Mouse (Mus musculus): Measurements from ENCODE around the gene Snx30. TPM values are rescaled to one million over a fixed set of nuclear protein-coding genes. Genes with fewer than 3 reads are reported as not detected.

Gene Snx30
- polyA plus RNA-seq, 1 experiment from 2014 or later, result 8.9 TPM

GRCm38 (mm10) chr4:59873240-59873639, 67.6 kb downstream of the Snx30 start:
- ATAC-seq, result no peak
- WGBS, result 38% methylated on average over 6 of the region's 6 CpGs
- Histone ChIP-seq H3K27me3 (replicated peaks; ENCODE audit: control insufficient read depth, insufficient read depth, low read length) (no peaks in the 10 kb centered on the region), H3K4me2 (ENCODE audit: low read length) (no peak overlapping the region), H3K36me3 (ENCODE audit: control insufficient read depth, insufficient read depth) (no peaks in the 10 kb centered on the region), H3K4me1 (replicated peaks; ENCODE audit: control insufficient read depth, insufficient read depth, low read length) (peaks cover 14% of the 10 kb centered on the region), H3K27ac (ENCODE audit: low read length) (no peak overlapping the region), H3K9me3 (ENCODE audit: control insufficient read depth, low read length) (no peaks in the 10 kb centered on the region), H3K4me3 (replicated peaks; ENCODE audit: low read length) (no peak overlapping the region), H3K9ac (replicated peaks; ENCODE audit: low read depth, low read length) (no peak overlapping the region)

GRCm38 (mm10) chr4:59873830-59874229, 68.2 kb downstream of the Snx30 start:
- Histone ChIP-seq H3K4me3 (replicated peaks; ENCODE audit: low read length) (no peak overlapping the region), H3K9me3 (ENCODE audit: control insufficient read depth, low read length) (no peaks in the 10 kb centered on the region), H3K9ac (replicated peaks; ENCODE audit: low read depth, low read length) (no peak overlapping the region), H3K27ac (ENCODE audit: low read length) (no peak overlapping the region), H3K36me3 (ENCODE audit: control insufficient read depth, insufficient read depth) (no peaks in the 10 kb centered on the region), H3K4me2 (ENCODE audit: low read length) (no peak overlapping the region), H3K27me3 (replicated peaks; ENCODE audit: control insufficient read depth, insufficient read depth, low read length) (no peaks in the 10 kb centered on the region), H3K4me1 (replicated peaks; ENCODE audit: control insufficient read depth, insufficient read depth, low read length) (peaks cover 14% of the 10 kb centered on the region)
- 48% methylated on average over 5 of the region's 5 CpGs for WGBS
- no peak for ATAC-seq

GRCm38 (mm10) chr4:59876570-59876969, 70.9 kb downstream of the Snx30 start:
- WGBS, result 55% methylated on average over 6 of the region's 6 CpGs
- Histone ChIP-seq H3K4me1 (replicated peaks; ENCODE audit: control insufficient read depth, insufficient read depth, low read length) (no peaks in the 10 kb centered on the region), H3K4me2 (ENCODE audit: low read length) (no peak overlapping the region), H3K9ac (replicated peaks; ENCODE audit: low read depth, low read length) (no peak overlapping the region; the same call in 1 of the 2 replicates), H3K27ac (ENCODE audit: low read length) (no peak overlapping the region), H3K9me3 (ENCODE audit: control insufficient read depth, low read length) (no peaks in the 10 kb centered on the region), H3K36me3 (ENCODE audit: control insufficient read depth, insufficient read depth) (no peaks in the 10 kb centered on the region), H3K27me3 (replicated peaks; ENCODE audit: control insufficient read depth, insufficient read depth, low read length) (no peaks in the 10 kb centered on the region), H3K4me3 (replicated peaks; ENCODE audit: low read length) (no peak overlapping the region)
- peak; percentile 16; the same call in 1 of the 2 replicates for ATAC-seq

- 31% methylated on average over 2 of the region's 2 CpGs for WGBS
- H3K4me2 ChIP-seq (ENCODE audit: low read length), result no peak overlapping the region
- no peak overlapping the region; the same call in 1 of the 2 replicates for H3K9ac ChIP-seq (replicated peaks; ENCODE audit: low read depth, low read length)
- no peaks in the 10 kb centered on the region for H3K4me1 ChIP-seq (replicated peaks; ENCODE audit: control insufficient read depth, insufficient read depth, low read length)
- H3K27me3 ChIP-seq (replicated peaks; ENCODE audit: control insufficient read depth, insufficient read depth, low read length), result no peaks in the 10 kb centered on the region
- peak; percentile 34; the same call in 1 of the 2 replicates for ATAC-seq
- no peaks in the 10 kb centered on the region for H3K36me3 ChIP-seq (ENCODE audit: control insufficient read depth, insufficient read depth)
- H3K9me3 ChIP-seq (ENCODE audit: control insufficient read depth, low read length), result no peaks in the 10 kb centered on the region
- no peak overlapping the region for H3K27ac ChIP-seq (ENCODE audit: low read length)
- no peak overlapping the region for H3K4me3 ChIP-seq (replicated peaks; ENCODE audit: low read length)
These were observed 71.4 kb downstream of the Snx30 start for GRCm38 (mm10) chr4:59877025-59877424.

- ATAC-seq, result no peak
- H3K9me3 ChIP-seq (ENCODE audit: control insufficient read depth, low read length), result no peaks in the 10 kb centered on the region
These were observed 73.0 kb downstream of the Snx30 start for GRCm38 (mm10) chr4:59878595-59878994.

GRCm38 (mm10) chr4:59879444-59879843, 73.8 kb downstream of the Snx30 start:
- no peak overlapping the region for H3K27ac ChIP-seq (ENCODE audit: low read length)
- no peak overlapping the region for H3K9ac ChIP-seq (replicated peaks; ENCODE audit: low read depth, low read length)
- H3K9me3 ChIP-seq (ENCODE audit: control insufficient read depth, low read length), result no peaks in the 10 kb centered on the region
- H3K4me3 ChIP-seq (replicated peaks; ENCODE audit: low read length), result no peak overlapping the region
- ATAC-seq, result no peak
- no peaks in the 10 kb centered on the region for H3K4me1 ChIP-seq (replicated peaks; ENCODE audit: control insufficient read depth, insufficient read depth, low read length)
- H3K4me2 ChIP-seq (ENCODE audit: low read length), result no peak overlapping the region
- WGBS, result 34% methylated on average over 3 of the region's 3 CpGs
- H3K36me3 ChIP-seq (ENCODE audit: control insufficient read depth, insufficient read depth), result no peaks in the 10 kb centered on the region
- no peaks in the 10 kb centered on the region for H3K27me3 ChIP-seq (replicated peaks; ENCODE audit: control insufficient read depth, insufficient read depth, low read length)

More at GRCm38 (mm10) chr4:59878595-59878994, 73.0 kb downstream of the Snx30 start:
- WGBS, result 93% methylated on average over 8 of the region's 8 CpGs
- H3K27ac ChIP-seq (ENCODE audit: low read length), result no peak overlapping the region
- H3K9ac ChIP-seq (replicated peaks; ENCODE audit: low read depth, low read length), result no peak overlapping the region
- H3K4me1 ChIP-seq (replicated peaks; ENCODE audit: control insufficient read depth, insufficient read depth, low read length), result no peaks in the 10 kb centered on the region
- no peaks in the 10 kb centered on the region for H3K27me3 ChIP-seq (replicated peaks; ENCODE audit: control insufficient read depth, insufficient read depth, low read length)
- no peaks in the 10 kb centered on the region for H3K36me3 ChIP-seq (ENCODE audit: control insufficient read depth, insufficient read depth)
- H3K4me2 ChIP-seq (ENCODE audit: low read length), result no peak overlapping the region
- H3K4me3 ChIP-seq (replicated peaks; ENCODE audit: low read length), result no peak overlapping the region

- H3K9me3 ChIP-seq (ENCODE audit: control insufficient read depth, low read length), result no peaks in the 10 kb centered on the region
- 94% methylated on average over 5 of the region's 5 CpGs for whole genome bisulfite sequencing
These were observed 75.1 kb downstream of the Snx30 start for GRCm38 (mm10) chr4:59880725-59881124.

GRCm38 (mm10) chr4:59881210-59881609, 75.6 kb downstream of the Snx30 start:
- 89% methylated on average over 2 of the region's 2 CpGs for WGBS
- Histone ChIP-seq H3K4me3 (replicated peaks; ENCODE audit: low read length) (no peak overlapping the region), H3K4me2 (ENCODE audit: low read length) (no peak overlapping the region), H3K9ac (replicated peaks; ENCODE audit: low read depth, low read length) (no peak overlapping the region), H3K9me3 (ENCODE audit: control insufficient read depth, low read length) (no peaks in the 10 kb centered on the region), H3K27ac (ENCODE audit: low read length) (no peak overlapping the region), H3K27me3 (replicated peaks; ENCODE audit: control insufficient read depth, insufficient read depth, low read length) (no peaks in the 10 kb centered on the region), H3K4me1 (replicated peaks; ENCODE audit: control insufficient read depth, insufficient read depth, low read length) (no peaks in the 10 kb centered on the region), H3K36me3 (ENCODE audit: control insufficient read depth, insufficient read depth) (no peaks in the 10 kb centered on the region)
- ATAC-seq, result no peak

More at GRCm38 (mm10) chr4:59880725-59881124, 75.1 kb downstream of the Snx30 start:
- Histone ChIP-seq H3K4me3 (replicated peaks; ENCODE audit: low read length) (no peak overlapping the region), H3K36me3 (ENCODE audit: control insufficient read depth, insufficient read depth) (no peaks in the 10 kb centered on the region), H3K9ac (replicated peaks; ENCODE audit: low read depth, low read length) (no peak overlapping the region), H3K27ac (ENCODE audit: low read length) (no peak overlapping the region), H3K4me1 (replicated peaks; ENCODE audit: control insufficient read depth, insufficient read depth, low read length) (no peaks in the 10 kb centered on the region), H3K4me2 (ENCODE audit: low read length) (no peak overlapping the region), H3K27me3 (replicated peaks; ENCODE audit: control insufficient read depth, insufficient read depth, low read length) (no peaks in the 10 kb centered on the region)
- ATAC-seq, result no peak

- 83% methylated on average over 6 of the region's 6 CpGs for WGBS
These were observed 78.6 kb downstream of the Snx30 start for GRCm38 (mm10) chr4:59884136-59884696.

GRCm38 (mm10) chr4:59886281-59886680, 80.6 kb downstream of the Snx30 start:
- H3K4me3 ChIP-seq (replicated peaks; ENCODE audit: low read length), result no peak overlapping the region
- no peaks in the 10 kb centered on the region for H3K27me3 ChIP-seq (replicated peaks; ENCODE audit: control insufficient read depth, insufficient read depth, low read length)
- no peaks in the 10 kb centered on the region for H3K36me3 ChIP-seq (ENCODE audit: control insufficient read depth, insufficient read depth)
- no peak overlapping the region for H3K9ac ChIP-seq (replicated peaks; ENCODE audit: low read depth, low read length)
- no peak for ATAC-seq
- no peaks in the 10 kb centered on the region for H3K4me1 ChIP-seq (replicated peaks; ENCODE audit: control insufficient read depth, insufficient read depth, low read length)
- H3K4me2 ChIP-seq (ENCODE audit: low read length), result no peak overlapping the region
- H3K27ac ChIP-seq (ENCODE audit: low read length), result no peak overlapping the region
- H3K9me3 ChIP-seq (ENCODE audit: control insufficient read depth, low read length), result no peaks in the 10 kb centered on the region
- 90% methylated on average over 6 of the region's 6 CpGs for WGBS

More at GRCm38 (mm10) chr4:59884136-59884696, 78.6 kb downstream of the Snx30 start:
- Histone ChIP-seq H3K9ac (replicated peaks; ENCODE audit: low read depth, low read length) (no peak overlapping the region), H3K4me1 (replicated peaks; ENCODE audit: control insufficient read depth, insufficient read depth, low read length) (no peaks in the 10 kb centered on the region), H3K27me3 (replicated peaks; ENCODE audit: control insufficient read depth, insufficient read depth, low read length) (no peaks in the 10 kb centered on the region), H3K4me2 (ENCODE audit: low read length) (no peak overlapping the region), H3K27ac (ENCODE audit: low read length) (no peak overlapping the region), H3K36me3 (ENCODE audit: control insufficient read depth, insufficient read depth) (no peaks in the 10 kb centered on the region), H3K9me3 (ENCODE audit: control insufficient read depth, low read length) (no peaks in the 10 kb centered on the region), H3K4me3 (replicated peaks; ENCODE audit: low read length) (no peak overlapping the region)
- ATAC-seq, result no peak
